In the genomic region with DNA sequence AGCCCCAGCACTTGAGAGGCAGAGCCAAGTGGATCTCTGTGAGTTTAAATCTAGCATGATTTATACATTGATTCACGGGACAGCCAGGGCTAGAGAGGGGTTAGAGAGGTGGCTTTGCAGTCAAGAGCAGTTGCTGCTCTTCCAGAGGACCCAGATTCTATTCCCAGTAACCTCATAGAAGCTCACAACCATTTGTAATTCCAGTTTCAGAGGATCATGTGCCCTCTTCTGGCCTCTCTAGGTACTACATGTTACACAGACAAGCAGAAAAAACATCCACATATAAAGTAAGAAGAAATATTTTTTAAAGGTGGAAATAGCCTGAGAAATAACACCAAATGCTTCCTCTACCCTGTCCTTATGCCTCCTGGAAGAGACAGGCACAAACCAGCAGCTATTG, we compare ENCODE assay signal across 8 mouse cellular contexts. TPM values are rescaled to one million over a fixed set of nuclear protein-coding genes. Genes with fewer than 3 reads are reported as not detected.
DNase-seq lines count a peak whose midpoint lies in the region; ATAC-seq and TF ChIP-seq lines count a peak whose summit lies in the region.
"Had no signal": no experiment of that assay in that cellular context is flagged by ENCODE, and none has a peak within 500 bp of the region (broad histone marks: within the 10 kb centered on the region; RNA-seq: fewer than 3 reads in every experiment).

No protein-coding gene starts in this region.

- TF ChIP-seq CTCF in kidney, postnatal 0 days (IDR thresholded peaks at IDR 0.05; ENCODE audit: low read depth) = peak; percentile 70
- TF ChIP-seq CTCF in C2C12 (IDR thresholded peaks at IDR 0.05; ENCODE audit: control insufficient read depth, insufficient read depth, insufficient read length) = no peak

- H3K9me3 ChIP-seq in kidney, postnatal 0 days (replicated peaks; ENCODE audit: low read length) = no peaks in the 10 kb centered on the region
- no peaks in the 10 kb centered on the region for H3K9me3 ChIP-seq in midbrain, embryonic 14.5 days (ENCODE audit: control insufficient read depth, low read length)
- H3K9me3 ChIP-seq in midbrain, embryonic 15.5 days = no peaks in the 10 kb centered on the region
- H3K9me3 ChIP-seq: stomach, embryonic 15.5 days had no signal

- no peak for DNase-seq in kidney, postnatal 0 days (ENCODE audit: low spot score)
- no peak for DNase-seq in kidney, postnatal 14 days
- DNase-seq in ES-CJ7 (ENCODE audit: low read depth, low spot score) = peak; percentile 69
- DNase-seq in large intestine, adult 2 months (ENCODE audit: low read depth, low spot score) = peak; percentile 10
- DNase-seq in midbrain, embryonic 14.5 days = no peak

- WGBS in kidney, postnatal 0 days = 90% methylated on average over 1 of the region's 1 CpGs
- 88% methylated on average over 1 of the region's 1 CpGs for WGBS in large intestine, adult 2 months
- WGBS in midbrain, embryonic 14.5 days = 33% methylated on average over 1 of the region's 1 CpGs
- 36% methylated on average over 1 of the region's 1 CpGs for WGBS in midbrain, embryonic 15.5 days

- H3K27me3 ChIP-seq in kidney, postnatal 0 days (ENCODE audit: insufficient read depth, low read length) = no peaks in the 10 kb centered on the region
- no peaks in the 10 kb centered on the region for H3K27me3 ChIP-seq in C2C12 (ENCODE audit: control insufficient read depth, insufficient read depth, insufficient read length)
- 0 out of 2 replicates have a peak, but pooled peaks cover 5% of the 10 kb centered on the region for H3K27me3 ChIP-seq in midbrain, embryonic 14.5 days (ENCODE audit: control insufficient read depth, insufficient read depth, low read length)
- peaks cover 5% of the 10 kb centered on the region; the same call in 1 of the 2 replicates for H3K27me3 ChIP-seq in midbrain, embryonic 15.5 days (replicated peaks)
- H3K27me3 ChIP-seq: stomach, embryonic 15.5 days had no signal

- H3K36me3 ChIP-seq in kidney, postnatal 0 days (ENCODE audit: insufficient read depth, low read length) = no peaks in the 10 kb centered on the region
- H3K36me3 ChIP-seq in C2C12 (ENCODE audit: control insufficient read depth, insufficient read depth) = no peaks in the 10 kb centered on the region
- no peaks in the 10 kb centered on the region for H3K36me3 ChIP-seq in midbrain, embryonic 14.5 days (ENCODE audit: control insufficient read depth, insufficient read depth, low read length)
- H3K36me3 ChIP-seq in midbrain, embryonic 15.5 days (replicated peaks) = no peaks in the 10 kb centered on the region
- H3K36me3 ChIP-seq: stomach, embryonic 15.5 days had no signal

- ATAC-seq in kidney, postnatal 0 days (replicated peaks; ENCODE audit: low FRiP score, low read depth) = no peak
- ATAC-seq in midbrain, embryonic 14.5 days (ENCODE audit: low FRiP score, low TSS enrichment) = no peak
- no peak for ATAC-seq in midbrain, embryonic 15.5 days (replicated peaks)

- H3ac ChIP-seq in C2C12 (ENCODE audit: control insufficient read depth, insufficient read length, low read depth) = no peak overlapping the region

- H3K27ac ChIP-seq in kidney, postnatal 0 days = no peak overlapping the region
- H3K27ac ChIP-seq in midbrain, embryonic 14.5 days (replicated peaks; ENCODE audit: low read depth, low read length) = no peak overlapping the region
- no peak overlapping the region for H3K27ac ChIP-seq in midbrain, embryonic 15.5 days
- H3K27ac ChIP-seq: stomach, embryonic 15.5 days had no signal

- H3K79me3 ChIP-seq in C2C12 (ENCODE audit: low read depth) = no peaks in the 10 kb centered on the region

- peaks cover 30% of the 10 kb centered on the region for H3K4me1 ChIP-seq in kidney, postnatal 0 days (replicated peaks; ENCODE audit: insufficient read depth, low read length)
- H3K4me1 ChIP-seq in midbrain, embryonic 14.5 days (ENCODE audit: control insufficient read depth, insufficient read depth, low read length) = peaks cover 24% of the 10 kb centered on the region
- H3K4me1 ChIP-seq in midbrain, embryonic 15.5 days = peaks cover 21% of the 10 kb centered on the region

- H3K4me3 ChIP-seq in kidney, postnatal 0 days (replicated peaks; ENCODE audit: low read depth, low read length) = no peak overlapping the region
- no peak overlapping the region for H3K4me3 ChIP-seq in C2C12 (ENCODE audit: insufficient read depth, poor library complexity, severe bottlenecking)
- no peak overlapping the region for H3K4me3 ChIP-seq in midbrain, embryonic 14.5 days (replicated peaks; ENCODE audit: low read depth, low read length)
- H3K4me3 ChIP-seq in midbrain, embryonic 15.5 days = no peak overlapping the region
- H3K4me3 ChIP-seq: stomach, embryonic 15.5 days had no signal

- no peak overlapping the region for H3K4me2 ChIP-seq in kidney, postnatal 0 days (ENCODE audit: low read length)
- H3K4me2 ChIP-seq in midbrain, embryonic 14.5 days (ENCODE audit: low read length) = no peak overlapping the region
- no peak overlapping the region for H3K4me2 ChIP-seq in midbrain, embryonic 15.5 days
- H3K4me2 ChIP-seq: stomach, embryonic 15.5 days had no signal

- no peaks in the 10 kb centered on the region for H3K79me2 ChIP-seq in C2C12 (ENCODE audit: control insufficient read depth, insufficient read depth)

- no peak overlapping the region for H3K9ac ChIP-seq in kidney, postnatal 0 days (ENCODE audit: low read depth, low read length)
- no peak overlapping the region for H3K9ac ChIP-seq in midbrain, embryonic 14.5 days (replicated peaks; ENCODE audit: low read length)
- no peak overlapping the region for H3K9ac ChIP-seq in midbrain, embryonic 15.5 days
- H3K9ac ChIP-seq: stomach, embryonic 15.5 days had no signal

TF ChIP-seq in C2C12, 6 proteins besides CTCF, POLR2A, EP300 and RAD21:
- TF ChIP-seq MYOD1 (IDR thresholded peaks at IDR 0.05; ENCODE audit: control insufficient read depth, insufficient read length, low read depth) (no peak), FOSL1 (IDR thresholded peaks at IDR 0.05; ENCODE audit: insufficient read depth, low read length, poor library complexity, severe bottlenecking) (no peak), MYOG (IDR thresholded peaks at IDR 0.05; ENCODE audit: control insufficient read depth, extremely low read depth, insufficient read length) (no peak), USF1 (IDR thresholded peaks at IDR 0.05; ENCODE audit: low read depth) (peak; percentile 50)

RNA-seq across cellular contexts. Expression of a gene that starts 36.2 kb away (rescaled TPM):
- 13.0 TPM in 2 replicates for polyA plus RNA-seq in kidney, postnatal 0 days (2015; fragmentation: Nextera tagmentation; extraction: Ambion mirVana)
- 15.7 TPM for polyA plus RNA-seq in C2C12 (2012; fragmentation: generic; extraction: Trizol)
- polyA plus RNA-seq in large intestine, adult 2 months (2012; rRNA removed) = 12.5 and 19.8 TPM in 2 replicates
- polyA plus RNA-seq in midbrain, embryonic 14.5 days (2014; fragmentation: Nextera tagmentation; extraction: Ambion mirVana) = 22.7 and 25.0 TPM in 2 replicates
- 23.4 and 24.2 TPM in 2 replicates for polyA plus RNA-seq in midbrain, embryonic 15.5 days (2015; fragmentation: Nextera tagmentation; extraction: Ambion mirVana)

Comparison
In these comparisons a context has a peak if more than half of its experiments do, and no peak if none do; other contexts are left out.
1. DNase-seq: peak in ES-CJ7 (single experiment) and large intestine, adult 2 months (single experiment); none in kidney, postnatal 0 days (single experiment), kidney, postnatal 14 days (single experiment) and midbrain, embryonic 14.5 days (single experiment).